Mouse (Mus musculus): ENCODE results near the gene Atp6ap1. TPM values are rescaled to one million over a fixed set of nuclear protein-coding genes. Genes with fewer than 3 reads are reported as not detected.

The Atp6ap1 gene
- total RNA-seq (2021) = 100 to 1,000 TPM; 360 to 380 TPM

GRCm38 (mm10) chrX:74296538-74297448 lies at the start of gene Atp6ap1:
Gene Atp6ap1, plus strand, starts transcription at chrX:74297097.
- DNase-seq (ENCODE audit: low spot score in 2 of 2) = peak; percentile 90 to 97
- intact Hi-C loops (cut with DNase I) = loop anchor here (2.0 kb wide), 1 partner anchor 14 kb away; the partner anchor contains the start of gene Dnase1l1

DNA sequence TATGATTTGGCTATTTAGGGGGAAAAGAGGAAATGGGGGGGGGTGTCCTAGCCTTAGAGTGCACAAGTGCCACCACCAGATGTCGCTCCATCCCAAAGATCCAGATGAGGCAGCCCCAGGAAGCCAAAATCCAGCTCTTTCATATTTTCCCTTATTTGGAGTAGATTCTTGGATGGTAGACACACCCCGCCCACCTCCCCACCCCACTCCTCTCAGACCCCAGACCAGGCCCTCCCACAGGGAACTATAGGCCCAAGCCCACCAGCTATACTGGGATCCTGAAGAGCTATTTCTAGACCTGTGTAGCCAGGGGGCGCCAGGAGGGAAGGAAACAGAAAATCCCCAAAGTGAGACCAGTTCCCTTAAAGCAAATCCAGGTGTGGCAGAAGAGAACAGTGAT lies 48.2 kb upstream of the Atp6ap1 start:
- intact Hi-C loops (cut with DNase I) = loop anchor here (1.0 to 10.0 kb wide), 5 partner anchors 131 to 281 kb away; partner anchors contain the start of genes Fam3a, Hcfc1 and Ikbkg
- DNase-seq (ENCODE audit: low spot score in 2 of 2) = peak; percentile 25 to 42

DNA sequence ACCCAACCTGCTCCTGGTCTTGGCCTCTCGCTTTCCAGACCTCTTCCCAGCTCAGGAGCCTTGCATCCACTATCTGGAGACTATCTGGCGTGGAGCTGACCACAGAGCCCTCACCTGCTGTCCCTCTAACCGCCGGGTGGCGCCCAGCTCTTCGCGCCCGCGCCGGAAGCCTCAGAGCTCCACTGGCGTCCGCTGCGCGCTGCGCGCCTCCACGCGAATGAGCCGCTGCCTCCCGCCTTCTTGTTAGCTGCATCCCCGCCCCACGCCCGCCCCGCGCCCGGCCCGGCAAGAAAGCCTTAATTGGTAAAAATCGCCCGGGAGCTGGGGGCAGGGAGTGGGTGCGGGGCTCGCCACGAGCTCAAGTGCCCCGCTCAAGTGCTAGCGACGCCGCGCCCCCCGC lies 47.3 kb upstream of the Atp6ap1 start, which contains the start of gene Flna:
TSS of gene Flna (minus strand) at position 206 of the 400 bp plus-strand sequence.
- intact Hi-C loops (cut with DNase I) = loop anchor here (5.0 to 10.0 kb wide), 4 partner anchors 132 to 282 kb away; partner anchors contain the start of genes Fam3a, Hcfc1 and Ikbkg
- DNase-seq (ENCODE audit: low spot score in 2 of 2) = peak; percentile 58 to 64

- intact Hi-C loops (cut with DNase I) = loop anchor here (2.0 kb wide), 1 partner anchor 16 kb away; the partner anchor contains the start of gene Rpl10
- peak; percentile 86 to 95 for DNase-seq (ENCODE audit: low spot score in 2 of 2)
Measured at GRCm38 (mm10) chrX:74254153-74254887, 42.6 kb upstream of the Atp6ap1 start, which contains the start of gene Emd. Gene Emd, plus strand, starts transcription at chrX:74254687.

DNA sequence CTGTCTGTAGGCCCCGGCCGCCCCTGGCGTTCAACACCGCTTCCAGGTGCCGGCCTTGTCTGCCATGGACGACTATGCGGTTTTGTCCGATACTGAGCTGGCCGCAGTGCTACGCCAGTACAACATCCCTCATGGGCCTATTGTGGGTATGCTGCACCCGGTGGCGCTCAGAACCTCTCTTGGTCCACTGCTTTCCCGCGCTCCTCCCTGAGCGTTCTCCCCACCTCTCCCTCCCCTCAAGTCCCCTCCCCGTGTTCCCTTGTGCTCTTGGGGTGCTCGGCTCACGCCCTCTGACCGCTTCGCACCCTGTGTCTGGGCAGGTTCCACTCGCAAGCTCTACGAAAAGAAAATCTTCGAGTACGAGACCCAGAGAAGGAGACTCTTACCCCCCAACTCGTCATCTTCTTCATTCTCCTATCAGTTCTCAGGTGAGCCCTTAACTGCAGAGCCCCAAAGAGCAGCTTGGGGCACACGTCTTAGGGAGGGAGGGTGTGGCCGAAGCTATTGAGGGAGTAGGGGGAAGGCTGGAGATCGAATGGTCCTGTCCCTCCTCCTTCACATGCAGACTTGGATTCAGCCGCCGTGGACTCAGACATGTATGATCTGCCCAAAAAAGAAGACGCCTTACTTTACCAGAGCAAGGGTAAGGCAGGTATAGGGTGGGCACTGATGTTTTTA lies 41.9 kb upstream of the Atp6ap1 start:
- intact Hi-C loops (cut with DNase I) = loop anchor here (2.0 kb wide), 1 partner anchor 16 kb away; the partner anchor contains the start of gene Rpl10
- DNase-seq (ENCODE audit: low spot score in 2 of 2) = no peak

GRCm38 (mm10) chrX:74257746-74258145 lies 39.2 kb upstream of the Atp6ap1 start:
- intact Hi-C loops (cut with DNase I) = no loop called here
- DNase-seq (ENCODE audit: low spot score in 2 of 2) = no peak

GRCm38 (mm10) chrX:74269736-74270061 lies 27.2 kb upstream of the Atp6ap1 start:
- DNase-seq (ENCODE audit: low spot score in 2 of 2) = no peak
- intact Hi-C loops (cut with DNase I) = loop anchor here (2.0 kb wide), 2 partner anchors 15 to 303 kb away; partner anchors contain the start of genes Emd and Hcfc1

GRCm38 (mm10) chrX:74270062-74270901 lies 26.6 kb upstream of the Atp6ap1 start, which contains the start of gene Rpl10:
Gene Rpl10, plus strand, starts transcription at chrX:74270812.
- DNase-seq (ENCODE audit: low spot score in 2 of 2) = peak; percentile 89 to 97
- intact Hi-C loops (cut with DNase I) = loop anchor here (2.0 kb wide), 2 partner anchors 15 to 303 kb away; partner anchors contain the start of genes Emd and Hcfc1

DNA sequence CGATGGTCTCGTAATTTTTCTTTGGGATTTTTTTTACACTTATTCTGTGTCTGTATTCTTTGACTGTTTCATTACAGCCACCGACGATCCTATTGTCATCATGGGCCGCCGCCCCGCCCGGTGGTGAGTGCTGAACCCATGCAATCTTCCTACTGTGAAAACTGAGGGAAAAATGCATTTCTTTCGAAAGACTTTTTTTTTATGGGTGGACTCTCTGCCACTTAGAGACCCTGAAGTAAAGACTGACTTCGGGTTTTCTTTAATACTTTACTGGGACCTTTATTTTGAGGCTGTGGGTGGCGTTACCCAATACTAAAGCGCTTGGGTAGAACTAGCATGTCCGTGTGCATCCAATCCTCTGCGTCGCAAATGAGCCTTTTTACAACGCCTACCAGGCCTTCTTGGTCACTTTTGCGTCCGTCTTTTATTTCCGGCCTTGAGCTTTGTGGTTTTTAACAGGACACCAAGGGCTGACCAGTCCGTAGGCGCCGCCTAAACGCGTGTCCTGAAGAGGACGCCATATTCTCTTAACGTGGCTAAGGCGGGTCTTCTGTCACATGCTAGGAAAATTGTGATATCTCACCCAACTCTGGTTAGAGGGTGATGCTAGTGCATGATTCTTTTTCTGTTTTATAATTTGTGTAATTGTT lies 25.9 kb upstream of the Atp6ap1 start:
- intact Hi-C loops (cut with DNase I) = loop anchor here (2.0 kb wide), 2 partner anchors 16 to 304 kb away; partner anchors contain the start of genes Emd and Hcfc1
- DNase-seq (ENCODE audit: low spot score in 2 of 2) = peak; percentile 14 to 18

- DNase-seq (ENCODE audit: low spot score in 2 of 2) = no peak
- intact Hi-C loops (cut with DNase I) = no loop called here
Measured at GRCm38 (mm10) chrX:74273422-74274322, 23.2 kb upstream of the Atp6ap1 start.

DNA sequence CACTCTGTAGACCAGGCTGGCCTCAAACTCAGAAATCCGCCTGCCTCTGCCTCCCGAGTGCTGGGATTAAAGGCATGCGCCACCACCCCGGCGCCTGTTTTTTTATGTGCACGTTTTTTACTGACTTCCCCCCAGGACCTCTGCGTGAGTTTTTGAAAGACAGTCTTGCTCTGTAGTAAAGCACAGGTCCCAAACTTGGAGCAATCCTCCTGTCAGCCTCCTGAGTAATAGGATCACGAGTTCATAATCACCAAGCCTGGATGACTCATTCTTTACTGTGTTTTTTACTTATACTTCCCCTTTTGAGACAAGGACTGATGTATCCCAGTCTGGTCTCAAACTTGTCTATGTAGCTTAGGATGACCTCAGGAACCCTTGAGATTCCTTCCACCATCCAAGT lies 19.0 kb upstream of the Atp6ap1 start:
- intact Hi-C loops (cut with DNase I) = no loop called here
- no peak for DNase-seq (ENCODE audit: low spot score in 2 of 2)

- intact Hi-C loops (cut with DNase I) = no loop called here
- no peak for DNase-seq (ENCODE audit: low spot score in 2 of 2)
Measured at GRCm38 (mm10) chrX:74281041-74281731, 15.7 kb upstream of the Atp6ap1 start.

- intact Hi-C loops (cut with DNase I) = loop anchor here (2.0 kb wide), 2 partner anchors 15 to 23 kb away; partner anchors contain the start of genes Atp6ap1 and Gdi1
- DNase-seq (ENCODE audit: low spot score in 2 of 2) = peak; percentile 39 to 49
Measured at GRCm38 (mm10) chrX:74281732-74282394, 15.0 kb upstream of the Atp6ap1 start, which contains the start of the genes Taz and Dnase1l1. Gene Taz, plus strand, starts transcription at chrX:74281912. Gene Dnase1l1, minus strand, starts transcription at chrX:74282337.

GRCm38 (mm10) chrX:74282395-74283091 lies 14.4 kb upstream of the Atp6ap1 start:
- intact Hi-C loops (cut with DNase I) = loop anchor here (2.0 kb wide), 2 partner anchors 14 to 22 kb away; partner anchors contain the start of genes Atp6ap1 and Gdi1
- peak; percentile 83 to 92 for DNase-seq (ENCODE audit: low spot score in 2 of 2)

DNA sequence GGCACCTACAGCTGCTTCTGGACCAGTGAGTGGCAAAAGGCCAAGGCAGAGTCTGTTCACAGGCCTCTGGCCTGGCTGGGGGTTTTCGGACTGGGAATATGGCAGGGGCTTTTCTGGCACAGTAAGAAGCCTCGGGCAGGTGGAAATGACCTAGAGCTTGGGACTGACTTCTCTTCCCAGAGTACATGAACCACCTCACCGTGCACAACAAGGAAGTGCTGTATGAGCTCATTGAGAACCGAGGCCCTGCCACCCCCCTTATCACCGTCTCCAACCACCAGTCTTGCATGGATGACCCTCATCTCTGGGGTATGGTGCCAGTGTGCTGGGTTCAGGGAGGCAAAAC lies 13.8 kb upstream of the Atp6ap1 start:
- intact Hi-C loops (cut with DNase I) = loop anchor here (2.0 kb wide), 2 partner anchors 14 to 22 kb away; partner anchors contain the start of genes Atp6ap1 and Gdi1
- DNase-seq (ENCODE audit: low spot score in 2 of 2) = no peak

All from left cerebral cortex, postnatal 25 days (tissue).